Mouse (Mus musculus): ENCODE data around the gene Nhs. TPM values are rescaled to one million over a fixed set of nuclear protein-coding genes. Genes with fewer than 3 reads are reported as not detected.

Nhs gene
- total RNA-seq, 1 experiment from 2014 or later: not detected

GRCm38 (mm10) chrX:161963372-161963771 lies 196.2 kb downstream of the Nhs start:
- no peak for ATAC-seq (ENCODE audit: extremely low read depth, insufficient number of reproducible peaks, low FRiP score, poor library complexity, severe bottlenecking)

GRCm38 (mm10) chrX:161962855-161963254 lies 196.7 kb downstream of the Nhs start:
- no peak for ATAC-seq (ENCODE audit: extremely low read depth, insufficient number of reproducible peaks, low FRiP score, poor library complexity, severe bottlenecking)

GRCm38 (mm10) chrX:161961756-161962155 lies 197.8 kb downstream of the Nhs start:
- no peak for ATAC-seq (ENCODE audit: extremely low read depth, insufficient number of reproducible peaks, low FRiP score, poor library complexity, severe bottlenecking)

DNA sequence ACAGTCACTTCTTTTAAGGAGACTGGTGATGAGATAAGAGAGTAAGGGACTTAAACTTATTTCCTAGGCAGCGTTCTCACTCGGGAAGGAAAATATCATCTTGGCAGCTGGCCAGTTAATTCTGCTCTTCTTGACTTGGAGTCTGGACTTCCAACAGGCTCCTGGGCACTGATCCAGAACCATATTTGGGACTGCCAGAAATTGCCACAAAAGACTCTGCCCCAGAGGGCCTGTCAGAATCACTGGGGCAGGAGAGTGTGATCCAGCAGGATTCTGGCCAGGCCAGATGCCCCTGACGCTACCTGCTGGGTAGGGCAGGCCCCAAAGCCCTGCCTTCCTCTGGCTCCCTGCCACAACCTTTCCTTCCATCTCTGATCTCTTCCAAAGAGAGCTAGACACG lies 198.4 kb downstream of the Nhs start:
- no peak for ATAC-seq (ENCODE audit: extremely low read depth, insufficient number of reproducible peaks, low FRiP score, poor library complexity, severe bottlenecking)

DNA sequence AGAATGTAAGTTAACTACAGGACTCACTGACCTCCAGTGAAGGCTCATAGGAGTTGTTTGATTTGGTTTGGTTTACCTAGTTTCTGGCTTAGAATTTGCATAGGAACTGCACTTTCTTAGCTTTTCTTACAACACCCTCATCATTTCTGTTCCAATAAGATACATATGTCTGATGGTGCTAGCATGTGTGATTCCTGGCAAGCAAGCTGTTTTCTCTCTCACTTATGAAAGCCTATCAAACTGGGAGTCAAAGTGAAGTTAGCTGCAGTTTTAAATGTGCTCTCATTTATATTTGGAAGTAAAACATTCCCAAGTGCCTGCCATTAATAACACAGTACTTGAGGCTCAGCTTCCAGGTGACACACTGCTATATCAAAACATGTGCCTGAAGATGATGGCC lies 207.2 kb downstream of the Nhs start:
- no peak for ATAC-seq (ENCODE audit: extremely low read depth, insufficient number of reproducible peaks, low FRiP score, poor library complexity, severe bottlenecking)

DNA sequence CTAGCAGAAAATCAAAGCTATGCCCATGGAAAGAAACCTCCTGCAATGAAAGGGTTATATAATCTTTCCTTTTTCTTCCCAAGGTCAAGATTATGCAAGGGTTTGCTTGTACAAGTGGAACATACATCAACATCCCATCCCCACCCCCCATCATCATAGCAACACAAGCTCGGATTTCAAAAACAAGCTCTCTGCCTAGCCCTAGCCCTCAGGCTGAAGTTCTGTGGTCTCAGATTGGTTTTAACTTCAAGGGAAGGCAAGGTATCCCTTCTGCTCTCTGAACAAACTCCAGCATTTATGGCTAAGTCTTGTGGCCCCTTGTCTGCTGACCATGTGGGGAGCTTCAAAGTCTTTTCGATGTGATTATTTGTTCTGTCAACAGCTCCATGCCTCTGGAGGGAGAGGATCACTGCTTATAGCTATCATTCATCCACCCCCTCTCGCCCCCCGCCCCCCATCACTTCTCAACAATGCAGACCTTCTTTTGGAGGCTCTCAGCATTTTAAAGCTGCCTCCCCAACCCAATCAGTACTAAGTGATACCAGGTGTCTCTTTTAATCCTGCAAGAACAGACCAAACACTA lies 216.3 kb downstream of the Nhs start:
- no peak for ATAC-seq (ENCODE audit: extremely low read depth, insufficient number of reproducible peaks, low FRiP score, poor library complexity, severe bottlenecking)

DNA sequence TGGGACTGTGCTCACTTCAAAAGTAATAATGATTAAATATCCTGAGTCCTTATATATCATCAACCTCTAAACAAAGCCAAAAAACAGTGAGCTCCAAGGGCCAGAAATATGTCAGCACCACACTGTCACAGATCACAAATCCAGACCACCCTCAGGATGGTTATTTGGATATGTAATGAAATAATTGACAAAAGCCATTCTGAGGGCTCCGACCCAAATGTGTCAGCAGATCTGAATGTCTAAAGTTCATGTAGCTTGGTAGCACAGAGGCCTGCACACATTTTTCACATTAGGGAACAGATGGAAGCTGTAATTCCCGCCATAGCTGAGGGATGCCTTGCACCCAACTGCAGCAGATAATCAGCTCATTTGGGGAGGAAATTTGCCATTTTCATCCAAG lies 218.8 kb downstream of the Nhs start:
- no peak for ATAC-seq (ENCODE audit: extremely low read depth, insufficient number of reproducible peaks, low FRiP score, poor library complexity, severe bottlenecking)

DNA sequence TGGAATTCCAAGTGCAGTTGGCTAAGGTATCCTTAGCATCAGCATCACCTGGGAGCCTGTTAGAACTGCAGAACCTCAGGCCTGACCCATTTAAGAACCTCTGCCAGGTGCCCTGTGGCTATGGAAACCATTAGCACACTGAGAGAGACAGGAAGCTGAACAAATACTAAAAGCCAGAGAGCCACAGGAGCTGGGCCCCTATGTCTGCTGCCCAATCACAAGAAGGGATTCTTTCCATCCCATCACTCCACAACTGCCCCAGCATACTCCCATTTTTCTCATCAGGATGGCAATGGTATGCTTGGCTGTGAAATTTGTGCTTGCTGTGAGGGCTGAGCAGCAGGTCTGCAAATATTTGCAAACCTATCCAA lies 232.9 kb downstream of the Nhs start:
- no peak for ATAC-seq (ENCODE audit: extremely low read depth, insufficient number of reproducible peaks, low FRiP score, poor library complexity, severe bottlenecking)

DNA sequence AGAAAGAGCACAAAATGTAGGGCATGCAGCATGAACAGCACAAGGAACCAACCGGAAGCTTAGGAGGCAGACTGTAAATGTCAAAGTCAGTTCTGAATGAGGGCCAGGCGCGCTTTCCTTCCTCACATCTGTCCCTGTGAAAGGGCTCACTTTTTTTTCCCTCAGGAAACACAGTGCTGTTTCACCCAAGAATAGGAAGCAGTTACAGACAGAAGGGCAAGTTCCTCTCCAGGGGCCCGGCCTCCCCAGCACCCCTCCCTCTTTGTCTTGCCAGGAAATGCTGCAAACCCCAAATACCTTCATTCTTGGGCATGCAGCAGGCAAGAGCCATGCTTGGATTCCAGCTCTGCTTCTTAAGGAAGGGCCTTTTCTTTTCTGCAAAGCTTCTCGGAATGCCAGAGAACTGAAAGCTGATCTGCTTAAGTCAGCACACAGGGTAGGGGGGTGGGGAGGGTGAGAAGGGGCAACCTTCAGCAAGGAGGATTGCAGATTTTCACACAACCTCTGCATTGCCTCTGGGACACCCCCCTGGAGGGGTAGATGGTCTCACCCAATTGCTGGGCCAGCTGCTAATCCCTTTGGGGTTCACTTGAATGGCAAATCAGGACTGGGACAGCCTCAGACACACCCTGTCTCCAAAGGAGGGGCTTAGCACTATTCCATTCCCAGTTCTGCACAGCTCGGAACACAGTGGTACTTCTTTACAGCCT lies 233.4 kb downstream of the Nhs start:
- no peak for ATAC-seq (ENCODE audit: extremely low read depth, insufficient number of reproducible peaks, low FRiP score, poor library complexity, severe bottlenecking)

DNA sequence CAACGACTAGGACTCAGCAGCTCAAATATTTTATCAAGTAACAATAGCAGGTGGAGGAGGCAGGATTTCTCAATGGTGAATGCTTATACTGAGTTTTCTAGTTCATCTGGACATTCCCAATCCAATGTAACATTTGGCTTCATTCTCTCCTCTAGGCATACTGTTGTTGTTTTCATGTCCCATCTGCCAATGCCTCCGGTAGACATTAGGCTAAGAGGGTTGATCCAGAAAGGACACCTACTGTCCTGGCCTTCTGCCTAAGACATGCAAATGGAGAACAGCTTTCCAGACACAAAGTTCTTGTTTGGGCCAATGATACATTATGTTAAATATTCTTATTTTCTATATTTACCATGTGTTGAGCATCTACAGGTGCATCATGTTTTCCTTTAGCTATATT lies 236.9 kb downstream of the Nhs start:
- ATAC-seq (ENCODE audit: extremely low read depth, insufficient number of reproducible peaks, low FRiP score, poor library complexity, severe bottlenecking): no peak

GRCm38 (mm10) chrX:161921581-161921980 lies 237.9 kb downstream of the Nhs start:
- ATAC-seq (ENCODE audit: extremely low read depth, insufficient number of reproducible peaks, low FRiP score, poor library complexity, severe bottlenecking): no peak

DNA sequence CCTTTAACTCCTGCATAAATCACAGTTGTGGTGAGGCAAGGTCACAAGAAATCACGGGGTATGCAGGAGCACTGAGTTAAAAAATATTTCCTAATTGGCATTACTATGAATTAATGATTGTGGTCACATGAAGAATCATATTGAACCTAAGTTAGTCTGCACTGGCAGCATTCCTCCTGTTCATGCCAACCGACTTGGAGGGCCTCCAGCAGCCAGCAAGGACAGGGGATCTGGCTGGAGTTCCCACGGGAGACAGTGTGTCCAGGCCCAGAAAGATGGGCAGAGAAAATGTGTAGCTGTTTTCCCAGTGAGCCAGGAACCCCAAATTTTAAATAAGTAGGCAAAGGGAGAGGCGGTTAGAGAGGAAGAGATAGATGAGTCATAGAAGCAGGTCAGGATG lies 249.6 kb downstream of the Nhs start:
- ATAC-seq (ENCODE audit: extremely low read depth, insufficient number of reproducible peaks, low FRiP score, poor library complexity, severe bottlenecking): no peak

- no peak for ATAC-seq (ENCODE audit: extremely low read depth, insufficient number of reproducible peaks, low FRiP score, poor library complexity, severe bottlenecking)
These were observed 250.7 kb downstream of the Nhs start for GRCm38 (mm10) chrX:161908652-161909403.

- no peak for ATAC-seq (ENCODE audit: extremely low read depth, insufficient number of reproducible peaks, low FRiP score, poor library complexity, severe bottlenecking)
These were observed 251.6 kb downstream of the Nhs start for GRCm38 (mm10) chrX:161907595-161908592.

- no peak for ATAC-seq (ENCODE audit: extremely low read depth, insufficient number of reproducible peaks, low FRiP score, poor library complexity, severe bottlenecking)
These were observed 265.1 kb downstream of the Nhs start for GRCm38 (mm10) chrX:161894442-161894841.

DNA sequence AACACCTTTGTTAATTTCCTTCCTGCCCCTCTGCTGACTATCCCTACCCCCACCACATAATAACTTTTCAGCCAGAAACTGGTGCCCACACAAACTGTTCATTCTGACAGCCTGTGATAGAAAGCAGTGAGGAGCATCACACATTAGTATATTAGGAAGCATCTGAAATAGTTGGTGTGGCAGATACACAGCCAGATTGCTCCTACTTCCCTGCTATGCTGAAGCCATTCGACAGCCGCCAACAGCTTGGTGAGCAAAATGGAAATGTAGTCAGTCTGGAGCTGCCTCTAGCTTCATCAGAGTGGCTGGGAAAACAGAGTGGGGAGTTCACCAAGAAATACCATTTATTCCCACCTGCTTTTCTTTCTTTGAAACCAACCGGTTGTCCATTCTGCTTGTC lies 275.9 kb downstream of the Nhs start:
- ATAC-seq (ENCODE audit: extremely low read depth, insufficient number of reproducible peaks, low FRiP score, poor library complexity, severe bottlenecking): no peak

GRCm38 (mm10) chrX:161877123-161877522 lies 282.4 kb downstream of the Nhs start:
- no peak for ATAC-seq (ENCODE audit: extremely low read depth, insufficient number of reproducible peaks, low FRiP score, poor library complexity, severe bottlenecking)

GRCm38 (mm10) chrX:161873511-161873910 lies 286.0 kb downstream of the Nhs start:
- no peak for ATAC-seq (ENCODE audit: extremely low read depth, insufficient number of reproducible peaks, low FRiP score, poor library complexity, severe bottlenecking)

GRCm38 (mm10) chrX:161871306-161871705 lies 288.2 kb downstream of the Nhs start:
- no peak for ATAC-seq (ENCODE audit: extremely low read depth, insufficient number of reproducible peaks, low FRiP score, poor library complexity, severe bottlenecking)
